Mouse (Mus musculus): ENCODE results near the gene Ptpn9. TPM values are rescaled to one million over a fixed set of nuclear protein-coding genes. Genes with fewer than 3 reads are reported as not detected.

Ptpn9 gene
- polyA plus RNA-seq (2015; fragmentation: Illumina TruSeq; extraction: RNeasy Lipid Tissue Mini Kit (QIAGEN cat#74804); ENCODE audit: low read depth, low replicate concordance), result 21.3 TPM

DNA sequence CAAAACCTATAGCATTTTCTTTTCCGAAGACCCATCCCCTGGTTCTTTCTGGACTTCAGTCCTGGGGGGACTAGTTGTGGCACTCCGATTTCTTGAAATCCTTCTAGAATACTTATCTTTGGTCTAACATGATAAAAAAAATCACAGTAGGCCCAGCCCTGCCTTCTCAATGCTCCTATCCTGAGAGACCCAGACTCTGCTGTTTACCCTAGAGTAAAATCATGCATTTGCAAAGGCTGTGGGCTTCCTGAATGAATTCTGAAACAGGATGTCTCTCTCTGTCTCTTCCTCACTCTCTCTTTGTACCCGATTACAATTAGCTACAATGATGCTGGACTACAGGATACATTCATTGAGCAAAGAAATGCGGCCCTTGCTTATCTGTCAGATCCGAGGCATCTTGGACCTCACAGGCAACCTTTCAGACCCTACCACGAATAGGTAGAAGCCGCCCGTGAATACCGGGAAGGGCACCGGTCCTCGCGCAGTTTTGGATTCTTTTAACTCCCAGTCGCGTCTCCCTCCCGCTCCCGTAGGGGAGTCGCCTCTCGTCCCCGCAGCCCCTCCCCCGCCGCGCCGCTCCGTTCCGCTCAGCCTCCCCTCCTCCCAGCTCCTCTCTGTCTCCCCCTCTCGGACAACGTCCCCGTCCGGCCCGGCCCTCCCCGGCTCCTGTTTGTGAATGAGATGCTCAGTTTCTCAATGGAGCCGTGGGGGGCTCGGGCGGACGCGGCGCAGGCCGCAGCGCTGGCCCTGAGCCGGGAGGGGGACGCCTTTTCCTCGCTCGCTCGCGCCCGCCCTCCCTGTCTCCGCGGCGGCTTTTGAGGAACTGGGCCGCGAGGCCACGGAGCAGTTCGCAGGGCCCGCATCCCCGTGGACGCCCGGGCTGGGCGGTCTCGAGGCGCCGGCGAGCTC, at the start of gene Ptpn9:
Gene Ptpn9 (plus strand): TSS at position 638 of the 912 bp plus-strand sequence.

GRCm38 (mm10) chr9:56950414-56951400, 44.0 kb upstream of the Ptpn9 start, which contains the start of gene Snupn:
Gene Snupn, plus strand, starts transcription at chr9:56950878.

GRCm38 (mm10) chr9:57071801-57072351, 77.2 kb downstream of the Ptpn9 start, which contains the start of gene Sin3a:
Gene Sin3a, plus strand, starts transcription at chr9:57072040.

Other genes with a start within 250 kb of the Ptpn9 start
- gene Lingo1, start 198.5 kb upstream of the Ptpn9 start, polyA plus RNA-seq (2015; fragmentation: Illumina TruSeq; extraction: RNeasy Lipid Tissue Mini Kit (QIAGEN cat#74804); ENCODE audit: low read depth, low replicate concordance), result 242 TPM
- not detected for gene Odf3l1, start 130.2 kb upstream of the Ptpn9 start, polyA plus RNA-seq (2015; fragmentation: Illumina TruSeq; extraction: RNeasy Lipid Tissue Mini Kit (QIAGEN cat#74804); ENCODE audit: low read depth, low replicate concordance)
- gene Cspg4, start 129.9 kb upstream of the Ptpn9 start, polyA plus RNA-seq (2015; fragmentation: Illumina TruSeq; extraction: RNeasy Lipid Tissue Mini Kit (QIAGEN cat#74804); ENCODE audit: low read depth, low replicate concordance), result 10.1 TPM
- gene Snx33, start 66.6 kb upstream of the Ptpn9 start, polyA plus RNA-seq (2015; fragmentation: Illumina TruSeq; extraction: RNeasy Lipid Tissue Mini Kit (QIAGEN cat#74804); ENCODE audit: low read depth, low replicate concordance), result 5.6 TPM
- gene Imp3, start 57.4 kb upstream of the Ptpn9 start, polyA plus RNA-seq (2015; fragmentation: Illumina TruSeq; extraction: RNeasy Lipid Tissue Mini Kit (QIAGEN cat#74804); ENCODE audit: low read depth, low replicate concordance), result 59.4 TPM
- gene Snupn, start 44.0 kb upstream of the Ptpn9 start, polyA plus RNA-seq (2015; fragmentation: Illumina TruSeq; extraction: RNeasy Lipid Tissue Mini Kit (QIAGEN cat#74804); ENCODE audit: low read depth, low replicate concordance), result 20.3 TPM
- gene Sin3a, start 77.1 kb downstream of the Ptpn9 start, polyA plus RNA-seq (2015; fragmentation: Illumina TruSeq; extraction: RNeasy Lipid Tissue Mini Kit (QIAGEN cat#74804); ENCODE audit: low read depth, low replicate concordance), result 15.9 TPM
- 92.8 TPM for gene Man2c1, start 135.8 kb downstream of the Ptpn9 start, polyA plus RNA-seq (2015; fragmentation: Illumina TruSeq; extraction: RNeasy Lipid Tissue Mini Kit (QIAGEN cat#74804); ENCODE audit: low read depth, low replicate concordance)
- 8.2 TPM for gene Neil1, start 153.4 kb downstream of the Ptpn9 start, polyA plus RNA-seq (2015; fragmentation: Illumina TruSeq; extraction: RNeasy Lipid Tissue Mini Kit (QIAGEN cat#74804); ENCODE audit: low read depth, low replicate concordance)
- 118 TPM for gene Commd4, start 163.4 kb downstream of the Ptpn9 start, polyA plus RNA-seq (2015; fragmentation: Illumina TruSeq; extraction: RNeasy Lipid Tissue Mini Kit (QIAGEN cat#74804); ENCODE audit: low read depth, low replicate concordance)
- gene Trcg1, start 241.6 kb downstream of the Ptpn9 start, polyA plus RNA-seq (2015; fragmentation: Illumina TruSeq; extraction: RNeasy Lipid Tissue Mini Kit (QIAGEN cat#74804); ENCODE audit: low read depth, low replicate concordance), result not detected

Data from brain, adult 10 weeks (tissue).